Mouse (Mus musculus): Measurements from ENCODE around the gene Lingo1. TPM values are rescaled to one million over a fixed set of nuclear protein-coding genes. Genes with fewer than 3 reads are reported as not detected.

Gene Lingo1
- polyA plus RNA-seq, 1 experiment from 2014 or later, result 56.7 TPM

DNA sequence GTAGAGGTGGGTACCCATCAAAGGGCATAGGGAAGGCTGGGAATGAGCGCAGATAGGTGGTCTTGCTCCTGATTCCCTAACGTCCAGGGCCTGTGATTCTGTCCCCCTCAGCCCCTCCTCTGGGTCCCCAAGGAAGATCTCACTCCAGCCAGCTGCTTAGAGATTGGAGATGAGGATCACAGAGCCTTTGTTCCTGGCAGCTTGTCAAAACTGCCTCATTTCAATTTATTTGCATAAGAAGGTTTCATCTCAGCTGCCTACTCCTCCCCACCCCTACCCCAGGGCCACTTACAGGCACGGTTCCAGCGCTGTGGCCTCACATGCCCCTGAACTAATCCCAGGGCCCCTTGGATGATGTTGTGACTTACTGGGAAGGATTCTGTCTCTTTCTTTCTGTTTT lies 33.9 kb upstream of the Lingo1 start:
- no peak for ATAC-seq (ENCODE audit: low read depth)
- peaks cover 18% of the 10 kb centered on the region for H3K4me1 ChIP-seq (ENCODE audit: control insufficient read depth, insufficient read depth, low read length)
- H3K4me2 ChIP-seq (ENCODE audit: low read depth, low read length), result no peak overlapping the region
- no peak overlapping the region for H3K4me3 ChIP-seq (ENCODE audit: low read depth, low read length)
- no peaks in the 10 kb centered on the region for H3K27me3 ChIP-seq (ENCODE audit: control insufficient read depth, insufficient read depth, low read length)
- no peak overlapping the region for H3K27ac ChIP-seq (ENCODE audit: low read depth, low read length)
- 12% methylated on average over 4 of the region's 4 CpGs for WGBS
- no peaks in the 10 kb centered on the region for H3K36me3 ChIP-seq (ENCODE audit: control insufficient read depth, insufficient read depth, low read length)
- no peaks in the 10 kb centered on the region for H3K9me3 ChIP-seq (ENCODE audit: control insufficient read depth, low read length)
- no peak overlapping the region for H3K9ac ChIP-seq (replicated peaks; ENCODE audit: low read depth, low read length)

DNA sequence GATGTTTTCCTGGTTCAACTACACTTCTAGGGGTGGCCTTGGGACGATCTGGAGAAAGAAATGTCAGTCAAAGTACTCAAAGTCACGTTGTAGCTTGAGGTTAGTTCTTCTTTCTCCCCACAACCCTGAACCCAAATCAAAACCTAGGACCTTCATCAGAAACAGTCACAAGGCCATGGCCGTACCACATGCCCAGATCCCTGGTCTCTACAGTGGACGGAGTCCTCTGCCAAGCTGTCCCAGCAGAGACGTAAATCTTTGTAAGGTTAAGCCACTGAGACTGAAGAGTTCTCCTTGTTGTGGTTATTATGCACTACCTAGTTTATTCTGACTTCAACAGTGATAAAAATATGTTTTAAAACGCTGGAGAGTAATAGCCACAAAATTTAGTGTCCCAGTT lies 32.6 kb upstream of the Lingo1 start:
- no peaks in the 10 kb centered on the region for H3K27me3 ChIP-seq (ENCODE audit: control insufficient read depth, insufficient read depth, low read length)
- H3K4me1 ChIP-seq (ENCODE audit: control insufficient read depth, insufficient read depth, low read length), result peaks cover 24% of the 10 kb centered on the region
- H3K4me3 ChIP-seq (ENCODE audit: low read depth, low read length), result no peak overlapping the region
- no peak for ATAC-seq (ENCODE audit: low read depth)
- no peak overlapping the region for H3K27ac ChIP-seq (ENCODE audit: low read depth, low read length)
- no peak overlapping the region for H3K9ac ChIP-seq (replicated peaks; ENCODE audit: low read depth, low read length)
- H3K4me2 ChIP-seq (ENCODE audit: low read depth, low read length), result no peak overlapping the region
- no peaks in the 10 kb centered on the region for H3K36me3 ChIP-seq (ENCODE audit: control insufficient read depth, insufficient read depth, low read length)
- no peaks in the 10 kb centered on the region for H3K9me3 ChIP-seq (ENCODE audit: control insufficient read depth, low read length)
- WGBS, result 66% methylated on average over 6 of the region's 6 CpGs

- 26% methylated on average over 9 of the region's 9 CpGs for WGBS
- H3K4me3 ChIP-seq (ENCODE audit: low read depth, low read length), result no peak overlapping the region
Measured at GRCm38 (mm10) chr9:56828146-56828545, 31.9 kb upstream of the Lingo1 start.

GRCm38 (mm10) chr9:56825476-56826213 lies 29.4 kb upstream of the Lingo1 start:
- WGBS, result 9% methylated on average over 21 of the region's 21 CpGs
- peaks cover 18% of the 10 kb centered on the region for H3K4me1 ChIP-seq (ENCODE audit: control insufficient read depth, insufficient read depth, low read length)
- H3K27me3 ChIP-seq (ENCODE audit: control insufficient read depth, insufficient read depth, low read length), result no peaks in the 10 kb centered on the region
- peak overlapping the region; percentile 11; the same call in 1 of the 2 replicates for H3K9ac ChIP-seq (replicated peaks; ENCODE audit: low read depth, low read length)
- peak overlapping the region; percentile 64; the same call in 1 of the 2 replicates for H3K27ac ChIP-seq (ENCODE audit: low read depth, low read length)
- no peaks in the 10 kb centered on the region for H3K9me3 ChIP-seq (ENCODE audit: control insufficient read depth, low read length)
- ATAC-seq (ENCODE audit: low read depth), result peak; percentile 75
- peak overlapping the region; percentile 45 for H3K4me2 ChIP-seq (ENCODE audit: low read depth, low read length)
- H3K36me3 ChIP-seq (ENCODE audit: control insufficient read depth, insufficient read depth, low read length), result no peaks in the 10 kb centered on the region
- H3K4me3 ChIP-seq (ENCODE audit: low read depth, low read length), result no peak overlapping the region

More at GRCm38 (mm10) chr9:56828146-56828545, 31.9 kb upstream of the Lingo1 start:
- Histone ChIP-seq H3K4me1 (ENCODE audit: control insufficient read depth, insufficient read depth, low read length) (peaks cover 22% of the 10 kb centered on the region), H3K4me2 (ENCODE audit: low read depth, low read length) (no peak overlapping the region), H3K27me3 (ENCODE audit: control insufficient read depth, insufficient read depth, low read length) (no peaks in the 10 kb centered on the region), H3K9ac (replicated peaks; ENCODE audit: low read depth, low read length) (no peak overlapping the region), H3K27ac (ENCODE audit: low read depth, low read length) (no peak overlapping the region), H3K36me3 (ENCODE audit: control insufficient read depth, insufficient read depth, low read length) (no peaks in the 10 kb centered on the region), H3K9me3 (ENCODE audit: control insufficient read depth, low read length) (no peaks in the 10 kb centered on the region)
- ATAC-seq (ENCODE audit: low read depth), result no peak

DNA sequence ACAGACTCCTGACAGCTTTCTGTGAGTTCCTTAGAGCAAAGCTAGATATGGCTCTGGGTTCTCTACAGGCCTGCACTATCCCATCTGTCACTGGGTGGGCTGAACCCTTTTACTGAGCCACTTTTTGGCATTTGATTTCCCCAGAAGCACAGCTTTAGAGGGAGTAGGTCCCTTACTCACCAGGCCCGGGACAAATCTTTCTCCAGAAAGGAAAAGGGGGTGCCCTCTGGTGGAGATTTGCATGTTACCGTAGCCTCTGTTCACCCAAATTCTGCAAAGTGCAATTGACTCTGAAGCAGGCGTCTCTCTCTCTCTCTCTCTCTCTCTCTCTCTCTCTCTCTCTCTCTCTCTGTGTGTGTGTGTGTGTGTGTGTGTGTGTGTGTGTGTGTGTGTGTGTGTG lies 28.6 kb upstream of the Lingo1 start:
- Histone ChIP-seq H3K9me3 (ENCODE audit: control insufficient read depth, low read length) (no peaks in the 10 kb centered on the region), H3K27ac (ENCODE audit: low read depth, low read length) (no peak overlapping the region), H3K4me3 (ENCODE audit: low read depth, low read length) (no peak overlapping the region), H3K9ac (replicated peaks; ENCODE audit: low read depth, low read length) (no peak overlapping the region), H3K4me2 (ENCODE audit: low read depth, low read length) (no peak overlapping the region), H3K27me3 (ENCODE audit: control insufficient read depth, insufficient read depth, low read length) (no peaks in the 10 kb centered on the region), H3K36me3 (ENCODE audit: control insufficient read depth, insufficient read depth, low read length) (no peaks in the 10 kb centered on the region), H3K4me1 (ENCODE audit: control insufficient read depth, insufficient read depth, low read length) (peaks cover 16% of the 10 kb centered on the region)
- 5% methylated on average over 3 of the region's 3 CpGs for WGBS
- ATAC-seq (ENCODE audit: low read depth), result no peak

DNA sequence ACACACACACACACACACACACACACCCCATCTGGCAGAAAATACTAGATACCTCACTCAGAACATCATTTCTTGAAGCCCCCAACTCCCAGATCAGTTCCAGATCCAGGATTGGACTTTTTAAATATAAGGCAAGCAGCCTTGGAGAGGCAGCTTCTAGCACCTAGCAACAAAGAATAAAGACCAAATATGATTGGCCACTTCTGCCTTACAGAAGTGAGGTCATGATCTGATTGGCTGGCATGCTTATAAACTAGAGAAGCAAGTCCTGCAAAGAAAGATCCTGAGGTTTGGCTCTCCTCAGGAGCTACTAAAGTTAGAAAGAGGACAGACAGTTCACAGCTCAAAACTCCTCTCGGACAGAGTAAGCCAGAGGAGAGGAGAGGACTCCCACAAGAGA lies 14.6 kb upstream of the Lingo1 start:
- H3K4me3 ChIP-seq (ENCODE audit: low read depth, low read length), result no peak overlapping the region
- H3K9ac ChIP-seq (replicated peaks; ENCODE audit: low read depth, low read length), result no peak overlapping the region
- no peaks in the 10 kb centered on the region for H3K27me3 ChIP-seq (ENCODE audit: control insufficient read depth, insufficient read depth, low read length)
- H3K36me3 ChIP-seq (ENCODE audit: control insufficient read depth, insufficient read depth, low read length), result no peaks in the 10 kb centered on the region
- no peak for ATAC-seq (ENCODE audit: low read depth)
- H3K4me1 ChIP-seq (ENCODE audit: control insufficient read depth, insufficient read depth, low read length), result no peaks in the 10 kb centered on the region
- no peak overlapping the region for H3K4me2 ChIP-seq (ENCODE audit: low read depth, low read length)
- H3K9me3 ChIP-seq (ENCODE audit: control insufficient read depth, low read length), result no peaks in the 10 kb centered on the region
- H3K27ac ChIP-seq (ENCODE audit: low read depth, low read length), result no peak overlapping the region
- 92% methylated on average over 1 of the region's 1 CpGs for WGBS

DNA sequence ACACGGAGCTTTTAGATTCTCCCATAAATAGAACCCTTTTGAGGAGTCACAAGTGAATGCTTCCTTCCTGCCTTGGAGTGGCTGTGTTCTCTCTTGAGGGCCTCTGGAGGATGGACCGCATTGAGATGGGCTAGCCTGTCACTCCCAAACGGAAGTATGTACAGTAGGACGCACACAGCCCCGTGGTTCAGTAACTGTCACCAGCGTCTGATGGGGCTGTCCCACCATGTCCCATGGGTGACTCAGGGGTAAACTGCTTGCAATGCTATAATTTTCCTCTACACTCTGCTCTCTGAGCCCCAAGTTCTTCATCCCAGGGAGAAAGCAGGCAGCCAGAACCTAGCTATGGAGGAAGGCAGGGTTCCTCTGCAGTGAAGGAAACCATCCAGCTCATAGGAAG lies 11.7 kb upstream of the Lingo1 start:
- H3K27ac ChIP-seq (ENCODE audit: low read depth, low read length), result no peak overlapping the region
- no peaks in the 10 kb centered on the region for H3K36me3 ChIP-seq (ENCODE audit: control insufficient read depth, insufficient read depth, low read length)
- ATAC-seq (ENCODE audit: low read depth), result no peak
- H3K27me3 ChIP-seq (ENCODE audit: control insufficient read depth, insufficient read depth, low read length), result no peaks in the 10 kb centered on the region
- 89% methylated on average over 6 of the region's 6 CpGs for WGBS
- no peak overlapping the region for H3K9ac ChIP-seq (replicated peaks; ENCODE audit: low read depth, low read length)
- no peak overlapping the region for H3K4me3 ChIP-seq (ENCODE audit: low read depth, low read length)
- H3K9me3 ChIP-seq (ENCODE audit: control insufficient read depth, low read length), result no peaks in the 10 kb centered on the region
- H3K4me2 ChIP-seq (ENCODE audit: low read depth, low read length), result no peak overlapping the region
- H3K4me1 ChIP-seq (ENCODE audit: control insufficient read depth, insufficient read depth, low read length), result no peaks in the 10 kb centered on the region

GRCm38 (mm10) chr9:56803146-56803545 lies 6.9 kb upstream of the Lingo1 start:
- H3K36me3 ChIP-seq (ENCODE audit: control insufficient read depth, insufficient read depth, low read length), result no peaks in the 10 kb centered on the region
- 76% methylated on average over 7 of the region's 7 CpGs for WGBS
- H3K9ac ChIP-seq (replicated peaks; ENCODE audit: low read depth, low read length), result no peak overlapping the region
- no peaks in the 10 kb centered on the region for H3K9me3 ChIP-seq (ENCODE audit: control insufficient read depth, low read length)
- H3K27ac ChIP-seq (ENCODE audit: low read depth, low read length), result no peak overlapping the region
- no peaks in the 10 kb centered on the region for H3K4me1 ChIP-seq (ENCODE audit: control insufficient read depth, insufficient read depth, low read length)
- no peak overlapping the region for H3K4me3 ChIP-seq (ENCODE audit: low read depth, low read length)
- H3K4me2 ChIP-seq (ENCODE audit: low read depth, low read length), result no peak overlapping the region
- no peak for ATAC-seq (ENCODE audit: low read depth)
- H3K27me3 ChIP-seq (ENCODE audit: control insufficient read depth, insufficient read depth, low read length), result peaks cover 3% of the 10 kb centered on the region; the same call in 1 of the 2 replicates

DNA sequence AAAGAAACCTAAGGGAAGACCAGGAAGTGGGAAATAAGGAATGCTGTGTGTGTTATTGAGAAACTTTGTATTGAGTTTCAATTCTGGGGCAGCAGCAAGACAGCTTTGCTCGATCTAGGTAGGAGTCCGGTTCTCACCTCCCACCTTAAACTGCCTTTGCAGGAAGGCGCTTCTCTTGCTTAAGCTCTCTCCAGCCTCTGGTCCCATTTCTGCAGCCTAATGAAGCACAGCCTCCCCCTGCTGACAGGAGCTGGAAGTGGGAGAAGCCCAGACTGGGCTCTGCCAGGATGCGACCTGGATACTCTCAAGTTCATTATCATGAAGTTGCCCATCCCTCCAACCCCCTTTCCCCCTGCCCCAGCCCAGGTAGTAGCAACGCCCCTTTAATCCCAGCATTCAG lies 1.6 kb upstream of the Lingo1 start:
- Histone ChIP-seq H3K4me2 (ENCODE audit: low read depth, low read length) (no peak overlapping the region), H3K4me1 (ENCODE audit: control insufficient read depth, insufficient read depth, low read length) (no peaks in the 10 kb centered on the region), H3K27me3 (ENCODE audit: control insufficient read depth, insufficient read depth, low read length) (peaks cover 17% of the 10 kb centered on the region), H3K27ac (ENCODE audit: low read depth, low read length) (no peak overlapping the region), H3K9me3 (ENCODE audit: control insufficient read depth, low read length) (no peaks in the 10 kb centered on the region), H3K4me3 (ENCODE audit: low read depth, low read length) (no peak overlapping the region), H3K9ac (replicated peaks; ENCODE audit: low read depth, low read length) (no peak overlapping the region), H3K36me3 (ENCODE audit: control insufficient read depth, insufficient read depth, low read length) (no peaks in the 10 kb centered on the region)
- peak; percentile 48; the same call in 1 of the 2 replicates for ATAC-seq (ENCODE audit: low read depth)
- 5% methylated on average over 5 of the region's 5 CpGs for WGBS
